Mouse (Mus musculus) limb, embryonic 13.5 days (tissue): Measurements from ENCODE around the gene Hgfac. TPM values are rescaled to one million over a fixed set of nuclear protein-coding genes. Genes with fewer than 3 reads are reported as not detected.

Experiments
- ATAC-seq: fragments of 200-750 bp; cut with Nextera tagmentation; 2 replicates; pipeline ENCODE4 v1.8.0; 2017; ENCODE audit warnings: low read depth, moderate number of reproducible peaks, moderate TSS enrichment; ENCODE audit not compliant: low FRiP score
- H3K27ac ChIP-seq: fragments of 300-500 bp; sonication (generic); 2 replicates; pipeline ENCODE4 v1.5.1; 2015; ENCODE audit warnings: inconsistent platforms, mild to moderate bottlenecking, moderate library complexity
- H3K27me3 ChIP-seq: fragments of 300-500 bp; sonication (generic); 2 replicates; pipeline ENCODE4 v1.6.1; 2015; ENCODE audit warnings: mild to moderate bottlenecking, inconsistent platforms
- H3K36me3 ChIP-seq: fragments of 300-500 bp; sonication (generic); 2 replicates; pipeline ENCODE4 v1.6.1; 2015; ENCODE audit warnings: inconsistent platforms, mild to moderate bottlenecking, moderate library complexity
- H3K4me1 ChIP-seq: fragments of 300-500 bp; sonication (generic); 2 replicates; pipeline ENCODE4 v1.6.1; 2015; ENCODE audit warnings: inconsistent platforms
- H3K4me2 ChIP-seq: fragments of 300-500 bp; sonication (generic); replicated peaks from 2 replicates; pipeline ENCODE4 v1.6.1; 2015; ENCODE audit warnings: inconsistent platforms, mild to moderate bottlenecking, moderate library complexity
- H3K4me3 ChIP-seq: fragments of 300-500 bp; sonication (generic); 2 replicates; pipeline ENCODE4 v1.5.1; 2015; ENCODE audit warnings: moderate library complexity, mild to moderate bottlenecking, inconsistent platforms
- H3K9ac ChIP-seq: fragments of 300-500 bp; sonication (generic); 2 replicates; pipeline ENCODE4 v1.6.1; 2015; ENCODE audit warnings: mild to moderate bottlenecking, inconsistent platforms
- H3K9me3 ChIP-seq: fragments of 300-500 bp; sonication (generic); 2 replicates; pipeline ENCODE4 v1.6.1; 2016; ENCODE audit warnings: inconsistent platforms
- WGBS: fragments of 180-500 bp; shearing (Covaris S2); methylation state at CpG from one replicate; pipeline ENCODE4 v1.1.7; 2015; 5-methylcytosine and 5-hydroxymethylcytosine counted together
- polyA plus RNA-seq: library from polyadenylated mRNA; unstranded; fragments of >200 nt; fragmentation: Nextera tagmentation; extraction: Ambion mirVana; gene quantifications from 2 replicates; pipeline ENCODE4 v1.2.1, GENCODE M21; 2015

The Hgfac gene
- polyA plus RNA-seq, result 0.59 and 0.71 TPM in 2 replicates

DNA sequence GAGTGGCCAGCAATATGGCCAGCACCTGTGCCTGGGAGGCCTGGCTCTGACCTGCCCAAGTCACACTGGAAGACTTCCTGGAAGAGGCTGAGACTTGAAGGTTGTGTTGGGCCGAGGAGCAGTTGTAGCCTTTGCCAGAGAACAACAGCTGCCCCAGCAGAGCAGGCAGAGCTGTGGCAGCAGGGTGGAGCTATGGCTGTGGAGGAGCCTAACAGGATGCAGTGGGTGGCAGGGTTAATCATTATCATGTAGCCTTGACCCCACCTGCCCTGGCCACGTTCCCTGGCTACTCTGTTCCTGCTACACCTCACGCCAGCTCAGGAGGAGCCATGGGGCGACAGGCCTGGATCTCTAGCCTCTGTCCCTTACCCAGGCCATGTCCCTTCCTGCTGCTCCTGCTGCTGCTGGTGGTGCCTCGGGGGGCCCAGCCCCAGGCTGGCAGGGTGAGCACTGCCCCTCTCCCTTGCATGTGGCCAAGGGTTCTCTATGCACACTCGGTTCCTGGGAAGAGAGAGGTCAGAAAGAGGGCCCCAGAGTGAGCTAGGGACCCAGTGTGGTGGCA, at the start of gene Hgfac:
Hgfac (plus strand) TSS at position 242 of the 562 bp plus-strand sequence.
- Histone ChIP-seq H3K4me1 (no peaks in the 10 kb centered on the region), H3K9me3 (no peaks in the 10 kb centered on the region), H3K27ac (no peak within 1 kb of the TSS), H3K27me3 (no peaks in the 10 kb centered on the region), H3K9ac (no peak within 1 kb of the TSS), H3K4me2 (no peak within 1 kb of the TSS), H3K36me3 (no peaks in the 10 kb centered on the region), H3K4me3 (no peak within 1 kb of the TSS)
- no peak for ATAC-seq
- 69% methylated on average over 6 of the region's 6 CpGs for WGBS

DNA sequence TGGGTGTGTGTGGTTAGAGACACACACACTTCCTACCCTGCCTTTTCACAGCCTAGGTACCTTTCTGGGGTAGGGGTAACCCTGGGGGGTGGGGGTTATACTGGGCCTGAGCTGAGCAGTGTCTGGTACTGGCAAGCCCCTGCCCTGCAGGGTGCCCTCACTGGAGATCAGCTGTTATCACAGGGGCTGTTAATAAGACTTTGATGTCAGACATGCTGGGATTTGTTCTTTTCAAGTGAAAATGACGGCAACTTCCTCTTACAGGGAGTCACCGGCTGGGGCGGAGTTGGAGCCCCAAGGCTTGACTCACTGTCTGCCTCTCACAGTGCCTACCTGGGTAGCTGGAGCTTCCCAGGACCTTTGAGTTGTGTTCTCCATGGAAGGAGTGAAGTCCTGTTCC, 42.6 kb upstream of the Hgfac start:
- no peak overlapping the region for H3K27ac ChIP-seq
- 45% methylated on average over 3 of the region's 3 CpGs for WGBS
- ATAC-seq, result no peak; the same call in 1 of the 2 replicates

DNA sequence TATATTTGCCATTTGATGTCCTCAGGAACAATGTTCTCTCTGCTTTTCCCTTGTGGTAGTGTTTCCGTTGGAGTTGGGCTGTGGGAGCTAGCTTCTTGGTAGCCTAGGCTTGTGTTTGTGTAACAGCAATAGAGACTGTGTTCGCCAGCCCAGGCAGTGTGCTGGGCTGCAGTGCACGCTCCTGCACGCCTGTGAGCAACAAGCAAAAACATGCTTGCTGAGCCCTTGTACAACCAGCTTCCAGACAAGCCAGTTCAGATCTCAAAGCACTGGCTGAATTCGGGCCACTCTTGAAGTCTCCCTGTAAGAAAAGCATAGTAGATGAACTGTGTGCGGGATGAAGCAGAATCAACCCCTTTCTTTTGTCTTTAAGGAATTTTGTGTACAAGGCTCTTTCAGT, 42.0 kb upstream of the Hgfac start:
- Histone ChIP-seq H3K9ac (no peak overlapping the region), H3K9me3 (no peaks in the 10 kb centered on the region), H3K4me3 (no peak overlapping the region), H3K4me1 (peaks cover 40% of the 10 kb centered on the region), H3K36me3 (peaks cover 9% of the 10 kb centered on the region), H3K27ac (no peak overlapping the region), H3K27me3 (peaks cover 18% of the 10 kb centered on the region; the same call in 1 of the 2 replicates), H3K4me2 (peak overlapping the region; percentile 5; the same call in 1 of the 2 replicates)
- 64% methylated on average over 6 of the region's 6 CpGs for WGBS
- no peak for ATAC-seq

More for the DNA sequence above, 42.6 kb upstream of the Hgfac start:
- H3K27me3 ChIP-seq, result peaks cover 18% of the 10 kb centered on the region; the same call in 1 of the 2 replicates
- H3K9me3 ChIP-seq, result no peaks in the 10 kb centered on the region
- H3K4me1 ChIP-seq, result peaks cover 37% of the 10 kb centered on the region
- peaks cover 14% of the 10 kb centered on the region for H3K36me3 ChIP-seq
- no peak overlapping the region for H3K9ac ChIP-seq
- no peak overlapping the region for H3K4me2 ChIP-seq
- H3K4me3 ChIP-seq, result no peak overlapping the region

DNA sequence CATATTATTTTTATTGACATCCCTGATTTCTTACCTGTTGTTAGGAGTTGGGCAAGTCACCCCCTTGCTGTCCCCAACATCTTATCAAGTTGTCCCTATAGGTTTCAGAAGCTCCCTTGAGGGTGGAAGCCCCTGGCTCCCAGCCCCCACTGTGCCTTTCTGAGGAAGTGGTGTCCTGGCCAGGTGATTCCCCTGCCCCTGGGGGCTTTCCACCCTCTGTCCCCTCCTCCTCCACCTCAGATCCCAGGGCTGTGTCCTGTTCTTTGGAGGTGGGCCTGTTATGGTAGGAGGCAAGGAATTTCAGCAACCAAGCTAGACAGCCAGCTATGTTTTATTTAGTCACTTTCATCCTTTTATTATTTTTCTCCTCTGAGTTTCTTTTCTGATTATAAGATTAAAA, 41.0 kb upstream of the Hgfac start:
- Histone ChIP-seq H3K4me3 (no peak overlapping the region), H3K36me3 (peaks cover 5% of the 10 kb centered on the region), H3K27ac (no peak overlapping the region), H3K4me2 (no peak overlapping the region), H3K9me3 (no peaks in the 10 kb centered on the region), H3K27me3 (peaks cover 18% of the 10 kb centered on the region; the same call in 1 of the 2 replicates), H3K9ac (no peak overlapping the region), H3K4me1 (peaks cover 47% of the 10 kb centered on the region)
- ATAC-seq, result no peak

- Histone ChIP-seq H3K27ac (no peak overlapping the region), H3K9ac (no peak overlapping the region), H3K4me1 (peaks cover 47% of the 10 kb centered on the region), H3K36me3 (peaks cover 10% of the 10 kb centered on the region), H3K27me3 (peaks cover 18% of the 10 kb centered on the region), H3K4me2 (no peak overlapping the region), H3K4me3 (no peak overlapping the region), H3K9me3 (no peaks in the 10 kb centered on the region)
- ATAC-seq, result no peak
- 76% methylated on average over 3 of the region's 3 CpGs for WGBS
Observed at GRCm38 (mm10) chr5:35001144-35001543, 40.2 kb upstream of the Hgfac start.

- H3K27me3 ChIP-seq, result peaks cover 18% of the 10 kb centered on the region
- H3K9ac ChIP-seq, result no peak overlapping the region; the same call in 1 of the 2 replicates
- no peak overlapping the region for H3K4me2 ChIP-seq
- H3K4me1 ChIP-seq, result peaks cover 39% of the 10 kb centered on the region
- H3K4me3 ChIP-seq, result no peak overlapping the region
- no peaks in the 10 kb centered on the region for H3K9me3 ChIP-seq
- peak; percentile 86 for ATAC-seq
- H3K27ac ChIP-seq, result 0 out of 2 replicates have a peak overlapping the region, but pooled peaks have one; percentile 3
- 38% methylated on average over 7 of the region's 7 CpGs for WGBS
- peaks cover 23% of the 10 kb centered on the region for H3K36me3 ChIP-seq
Observed at GRCm38 (mm10) chr5:35003611-35004162, 37.6 kb upstream of the Hgfac start.

- peaks cover 33% of the 10 kb centered on the region for H3K4me1 ChIP-seq
- H3K4me3 ChIP-seq, result no peak overlapping the region
- H3K9me3 ChIP-seq, result no peaks in the 10 kb centered on the region
- H3K27me3 ChIP-seq, result peaks cover 18% of the 10 kb centered on the region
- peaks cover 23% of the 10 kb centered on the region for H3K36me3 ChIP-seq
- no peak overlapping the region for H3K9ac ChIP-seq
- no peak for ATAC-seq
- 90% methylated on average over 2 of the region's 2 CpGs for WGBS
- H3K4me2 ChIP-seq, result no peak overlapping the region
- H3K27ac ChIP-seq, result no peak overlapping the region
Observed at GRCm38 (mm10) chr5:35004769-35005168, 36.5 kb upstream of the Hgfac start.

DNA sequence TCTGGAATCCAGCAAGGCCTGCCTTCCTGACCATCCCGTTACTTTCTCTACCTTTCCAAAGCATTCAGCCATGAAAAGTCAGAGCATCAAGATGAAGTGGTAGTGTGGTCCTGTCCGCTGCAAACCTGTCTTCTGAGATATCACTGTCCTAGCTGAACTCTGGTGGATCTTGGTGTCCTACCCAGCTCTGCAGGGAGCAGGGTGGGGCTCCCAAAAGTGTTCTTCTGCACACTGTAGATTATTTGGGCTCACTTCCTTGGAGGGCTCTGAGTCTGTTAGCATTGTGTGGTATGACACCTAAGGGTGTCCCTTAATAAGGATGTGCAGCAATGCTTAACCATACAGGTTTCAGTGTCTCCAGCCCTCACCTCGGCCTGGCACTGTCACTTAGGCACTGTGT, 35.6 kb upstream of the Hgfac start:
- ATAC-seq, result no peak
- WGBS, result 91% methylated on average over 3 of the region's 3 CpGs
- Histone ChIP-seq H3K9ac (no peak overlapping the region), H3K36me3 (peaks cover 31% of the 10 kb centered on the region), H3K9me3 (no peaks in the 10 kb centered on the region), H3K4me1 (peaks cover 27% of the 10 kb centered on the region), H3K4me3 (no peak overlapping the region), H3K27ac (no peak overlapping the region), H3K27me3 (peaks cover 17% of the 10 kb centered on the region), H3K4me2 (no peak overlapping the region)

GRCm38 (mm10) chr5:35006599-35006998, 34.7 kb upstream of the Hgfac start:
- 58% methylated on average over 2 of the region's 2 CpGs for WGBS

GRCm38 (mm10) chr5:35009163-35009562, 32.1 kb upstream of the Hgfac start:
- no peaks in the 10 kb centered on the region for H3K9me3 ChIP-seq
- H3K4me2 ChIP-seq, result no peak overlapping the region
- 96% methylated on average over 4 of the region's 4 CpGs for WGBS
- peaks cover 37% of the 10 kb centered on the region for H3K36me3 ChIP-seq
- H3K27ac ChIP-seq, result no peak overlapping the region
- no peaks in the 10 kb centered on the region; the same call in 1 of the 2 replicates for H3K27me3 ChIP-seq
- ATAC-seq, result no peak
- H3K9ac ChIP-seq, result no peak overlapping the region
- no peak overlapping the region for H3K4me3 ChIP-seq
- peaks cover 8% of the 10 kb centered on the region for H3K4me1 ChIP-seq

More at GRCm38 (mm10) chr5:35006599-35006998, 34.7 kb upstream of the Hgfac start:
- Histone ChIP-seq H3K27ac (no peak overlapping the region), H3K9ac (no peak overlapping the region), H3K4me1 (peaks cover 23% of the 10 kb centered on the region), H3K27me3 (peaks cover 9% of the 10 kb centered on the region), H3K36me3 (peaks cover 34% of the 10 kb centered on the region), H3K4me3 (no peak overlapping the region), H3K4me2 (no peak overlapping the region), H3K9me3 (no peaks in the 10 kb centered on the region)
- ATAC-seq, result no peak

GRCm38 (mm10) chr5:35010656-35011055, 30.7 kb upstream of the Hgfac start:
- Histone ChIP-seq H3K4me1 (no peaks in the 10 kb centered on the region), H3K27me3 (no peaks in the 10 kb centered on the region; the same call in 1 of the 2 replicates), H3K9me3 (no peaks in the 10 kb centered on the region), H3K9ac (no peak overlapping the region), H3K36me3 (peaks cover 40% of the 10 kb centered on the region), H3K4me3 (no peak overlapping the region), H3K27ac (no peak overlapping the region), H3K4me2 (no peak overlapping the region)
- whole genome bisulfite sequencing, result 82% methylated on average over 5 of the region's 5 CpGs
- no peak for ATAC-seq

DNA sequence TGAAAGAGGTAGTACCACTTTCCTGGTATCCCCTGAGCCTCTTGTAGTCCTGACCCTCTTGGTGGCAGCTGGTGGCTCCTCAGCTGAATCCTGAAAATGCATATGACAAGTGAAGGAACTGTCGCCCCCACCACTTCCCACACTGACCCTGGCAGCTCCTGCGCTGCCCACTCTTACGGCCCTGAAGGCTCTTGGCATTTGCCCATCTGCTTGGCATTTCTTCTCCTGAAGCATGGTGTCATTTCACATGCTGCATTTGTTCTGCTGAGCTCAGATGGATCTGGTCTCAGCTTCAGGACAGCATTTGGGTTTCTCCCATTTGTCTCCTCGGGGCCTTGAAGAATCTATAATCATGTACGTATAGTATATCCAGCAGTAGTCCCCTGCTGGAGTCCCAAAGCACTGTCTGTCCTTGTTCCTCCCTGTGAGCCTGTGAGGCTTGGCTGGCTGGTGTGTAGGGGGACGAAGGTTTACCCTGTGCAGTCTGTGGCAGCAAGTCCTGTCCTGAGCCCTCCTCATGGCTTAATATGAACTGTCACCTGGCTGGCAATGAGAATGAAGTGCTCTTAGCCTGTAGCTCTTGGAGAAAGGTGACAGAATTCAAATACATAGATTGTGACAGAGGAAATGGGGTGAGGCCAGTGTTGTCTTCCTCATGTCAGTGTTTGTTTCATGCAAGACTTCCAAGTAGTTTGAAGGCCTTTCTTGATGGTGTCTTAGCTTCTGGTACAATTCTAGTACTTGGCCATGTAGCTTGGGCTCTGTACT, 30.0 kb upstream of the Hgfac start:
- Histone ChIP-seq H3K27ac (no peak overlapping the region), H3K4me2 (no peak overlapping the region), H3K4me3 (no peak overlapping the region), H3K27me3 (no peaks in the 10 kb centered on the region), H3K36me3 (peaks cover 41% of the 10 kb centered on the region), H3K9me3 (no peaks in the 10 kb centered on the region), H3K4me1 (no peaks in the 10 kb centered on the region), H3K9ac (no peak overlapping the region)
- WGBS, result 94% methylated on average over 6 of the region's 6 CpGs
- ATAC-seq, result no peak
